Mouse (Mus musculus) neural tube, embryonic 15.5 days (tissue): ENCODE data around the gene Sox13. TPM values are rescaled to one million over a fixed set of nuclear protein-coding genes. Genes with fewer than 3 reads are reported as not detected.
A peak's percentile ranks its signal among the peaks of the same experiment; 100 is the strongest.

Source experiments
- ATAC-seq: fragments of 200-750 bp; cut with Nextera tagmentation; 2 replicates; pipeline ENCODE4 v1.8.0; 2017; ENCODE audit warnings: mild to moderate bottlenecking, moderate TSS enrichment, moderate library complexity; ENCODE audit not compliant: low FRiP score
- H3K27ac ChIP-seq: fragments of 300-500 bp; sonication (generic); replicated peaks from 2 replicates; pipeline ENCODE4 v1.5.1; 2015; ENCODE audit warnings: mild to moderate bottlenecking, inconsistent platforms
- H3K27me3 ChIP-seq: fragments of 300-500 bp; sonication (generic); replicated peaks from 2 replicates; pipeline ENCODE4 v1.6.1; 2015; ENCODE audit warnings: inconsistent platforms
- H3K36me3 ChIP-seq: fragments of 300-500 bp; sonication (generic); 2 replicates; pipeline ENCODE4 v1.6.1; 2015; ENCODE audit warnings: inconsistent platforms
- H3K4me1 ChIP-seq: fragments of 300-500 bp; sonication (generic); 2 replicates; pipeline ENCODE4 v1.6.1; 2015; ENCODE audit warnings: inconsistent platforms
- H3K4me2 ChIP-seq: fragments of 300-500 bp; sonication (generic); 2 replicates; pipeline ENCODE4 v1.6.1; 2015; ENCODE audit warnings: inconsistent platforms, mild to moderate bottlenecking, moderate library complexity
- H3K4me3 ChIP-seq: fragments of 300-500 bp; sonication (generic); replicated peaks from 2 replicates; pipeline ENCODE4 v1.5.1; 2015; ENCODE audit warnings: mild to moderate bottlenecking, inconsistent platforms
- H3K9ac ChIP-seq: fragments of 300-500 bp; sonication (generic); replicated peaks from 2 replicates; pipeline ENCODE4 v1.6.1; 2015; ENCODE audit warnings: mild to moderate bottlenecking, inconsistent platforms
- H3K9me3 ChIP-seq: fragments of 300-500 bp; sonication (generic); replicated peaks from 2 replicates; pipeline ENCODE4 v1.6.1; 2016; ENCODE audit warnings: inconsistent platforms
- WGBS: fragments of 180-500 bp; shearing (Covaris S2); methylation state at CpG from one replicate; pipeline ENCODE4 v1.1.7; 2015; ENCODE audit warnings: mixed read lengths; 5-methylcytosine and 5-hydroxymethylcytosine counted together
- polyA plus RNA-seq: library from polyadenylated mRNA; unstranded; fragments of >200 nt; fragmentation: Nextera tagmentation; extraction: Ambion mirVana; gene quantifications from 2 replicates; pipeline ENCODE4 v1.2.1, GENCODE M21; 2015

Gene Sox13
- 4.0 and 6.7 TPM in 2 replicates for polyA plus RNA-seq

DNA sequence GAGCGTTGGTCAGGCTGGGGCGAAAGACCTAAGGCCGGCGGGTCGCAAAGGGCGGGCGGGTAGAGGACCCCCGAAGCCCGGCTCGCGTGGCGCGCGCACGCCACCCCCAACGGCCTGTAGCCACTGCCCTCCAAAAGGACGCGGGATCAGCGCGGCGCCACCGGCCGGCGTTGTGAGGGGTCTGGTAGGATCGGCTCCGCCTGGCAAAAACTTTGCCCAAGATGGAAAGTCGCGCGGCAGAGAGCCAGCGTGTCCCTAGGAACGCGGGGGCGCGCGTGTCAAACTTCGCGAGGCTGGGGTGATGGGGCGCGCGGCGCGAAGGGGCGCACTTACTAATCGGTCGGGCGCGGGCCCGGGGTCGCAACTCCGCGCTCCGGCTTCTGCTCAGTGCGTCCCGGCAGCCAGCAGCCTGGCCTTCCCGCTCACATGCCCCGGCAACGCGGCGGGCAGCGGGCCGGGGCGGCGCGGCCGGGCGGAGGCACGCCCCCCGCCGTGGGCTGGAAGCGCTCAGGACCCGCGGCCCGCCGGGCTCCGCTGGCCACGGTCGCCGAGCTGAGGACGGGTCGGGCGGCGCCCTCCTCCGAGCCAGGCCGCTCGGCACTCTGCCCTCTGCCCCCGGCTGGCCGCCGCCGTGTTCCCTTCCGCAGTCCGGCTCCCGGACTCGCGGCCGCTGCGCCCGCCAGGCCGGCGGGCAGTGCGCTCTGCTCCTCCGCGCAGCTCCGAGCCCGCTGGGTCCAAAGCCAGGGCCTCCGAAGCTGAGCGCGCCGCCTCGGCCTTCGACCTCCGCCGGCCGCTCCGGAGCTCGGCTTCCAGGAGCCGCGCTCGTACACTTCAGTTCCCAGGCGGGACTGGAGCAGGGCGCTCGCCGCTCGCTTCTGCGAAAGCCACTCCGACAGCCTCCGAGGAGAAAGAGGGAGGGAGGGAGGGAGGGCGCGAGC is at the start of gene Sox13:
Gene Sox13, minus strand, starts transcription at position 835 of the 938 bp plus-strand sequence.
- peak; percentile 73 for ATAC-seq
- Histone ChIP-seq H3K27ac (peak within 1 kb of the TSS; percentile 84), H3K36me3 (no peaks in the 10 kb centered on the region), H3K27me3 (no peaks in the 10 kb centered on the region), H3K9me3 (no peaks in the 10 kb centered on the region), H3K4me3 (peak within 1 kb of the TSS; percentile 78), H3K4me1 (peaks cover 22% of the 10 kb centered on the region), H3K4me2 (peak within 1 kb of the TSS; percentile 100), H3K9ac (peak within 1 kb of the TSS; percentile 70)
- under 1% methylated on average over 96 of the region's 128 CpGs for WGBS

DNA sequence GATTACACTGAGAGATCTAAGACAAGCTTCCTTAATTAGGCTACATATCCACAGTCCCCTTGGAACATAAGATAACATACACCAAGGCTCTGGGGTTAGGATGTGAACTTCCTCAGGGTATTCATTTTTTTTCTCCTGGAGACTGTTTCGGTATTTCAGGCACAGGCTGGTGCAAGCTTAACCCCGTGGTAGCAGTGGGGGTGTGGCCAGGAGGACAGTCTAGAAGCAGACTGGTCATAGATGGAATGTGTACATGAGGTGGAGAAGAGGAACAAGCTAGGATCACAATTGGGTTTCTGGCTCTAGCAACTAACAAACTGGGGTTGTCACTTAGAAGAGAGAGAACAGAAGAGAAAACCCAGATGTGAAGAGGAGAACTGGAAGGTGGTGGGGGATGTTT is 47.4 kb upstream of the Sox13 start:
- H3K9ac ChIP-seq, result no peak overlapping the region
- H3K9me3 ChIP-seq, result no peaks in the 10 kb centered on the region
- ATAC-seq, result no peak
- H3K4me2 ChIP-seq, result no peak overlapping the region
- no peaks in the 10 kb centered on the region for H3K27me3 ChIP-seq
- 0 out of 2 replicates have a peak overlapping the region, but pooled peaks have one; percentile 33 for H3K27ac ChIP-seq
- H3K4me1 ChIP-seq, result peaks cover 7% of the 10 kb centered on the region
- WGBS, result 44% methylated on average over 2 of the region's 2 CpGs
- no peak overlapping the region for H3K4me3 ChIP-seq
- no peaks in the 10 kb centered on the region for H3K36me3 ChIP-seq

DNA sequence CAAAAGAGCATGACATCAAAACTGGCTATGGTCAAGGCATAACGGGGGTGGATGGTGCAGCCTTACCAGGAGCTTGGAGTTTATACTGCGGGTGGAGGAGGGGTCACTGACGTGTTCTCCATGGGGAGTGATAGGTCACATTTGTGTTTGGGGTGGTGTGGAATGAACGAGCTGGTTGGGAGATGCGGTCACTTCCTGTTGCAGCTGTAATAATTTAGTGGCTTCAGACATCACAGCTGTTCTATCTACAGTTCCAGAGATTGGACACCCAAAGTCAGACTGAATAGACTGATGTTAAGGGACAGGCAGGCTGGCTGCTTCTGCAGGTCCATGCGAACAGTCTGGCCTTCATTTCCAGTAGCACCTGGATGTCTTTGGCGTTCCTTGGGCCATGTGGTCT is 46.9 kb upstream of the Sox13 start:
- no peak for ATAC-seq
- no peak overlapping the region for H3K9ac ChIP-seq
- H3K27ac ChIP-seq, result 0 out of 2 replicates have a peak overlapping the region, but pooled peaks have one; percentile 33
- no peak overlapping the region for H3K4me2 ChIP-seq
- H3K27me3 ChIP-seq, result no peaks in the 10 kb centered on the region
- H3K9me3 ChIP-seq, result no peaks in the 10 kb centered on the region
- WGBS, result 75% methylated on average over 7 of the region's 7 CpGs
- H3K4me3 ChIP-seq, result no peak overlapping the region
- no peaks in the 10 kb centered on the region for H3K36me3 ChIP-seq
- H3K4me1 ChIP-seq, result peaks cover 7% of the 10 kb centered on the region

DNA sequence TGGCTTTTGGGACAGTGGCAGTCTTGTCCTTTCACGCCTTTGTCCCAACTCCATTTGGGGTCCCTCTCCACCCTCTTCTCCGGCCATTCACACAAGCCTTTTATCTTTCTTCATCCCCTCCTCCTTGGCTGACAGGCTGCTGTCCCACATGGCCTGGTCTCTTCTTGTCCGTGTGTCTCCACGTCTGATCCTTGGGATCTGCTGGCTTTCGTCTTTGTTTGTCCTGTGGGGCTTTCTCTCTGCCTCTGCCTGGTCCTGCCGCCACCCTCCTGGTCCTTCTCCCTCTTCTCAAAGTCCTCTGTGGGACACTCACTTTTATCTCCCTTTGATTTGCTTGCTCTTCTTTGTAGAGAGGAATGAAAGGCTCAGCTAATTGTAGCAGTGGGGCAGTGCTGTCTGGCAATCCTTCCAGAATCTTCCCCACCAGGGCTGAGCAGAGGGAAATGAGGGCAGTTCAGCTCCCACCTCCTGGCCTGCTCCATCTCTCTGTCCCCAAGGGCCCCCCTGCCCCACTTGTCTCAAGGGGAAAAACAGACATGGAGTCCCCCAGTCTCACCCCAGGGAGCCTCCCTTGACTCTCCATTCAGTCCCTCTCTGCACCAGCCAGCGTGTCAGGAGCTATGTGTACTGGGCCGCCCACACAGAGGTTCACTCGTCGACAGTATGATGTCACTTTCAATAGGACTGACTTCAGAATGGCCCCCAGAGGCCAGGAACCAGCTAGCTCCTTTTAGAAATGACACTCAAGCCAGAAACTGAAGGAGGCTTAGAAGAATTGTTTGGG is 46.3 kb upstream of the Sox13 start:
- 22% methylated on average over 10 of the region's 10 CpGs for WGBS
- H3K4me1 ChIP-seq, result peaks cover 7% of the 10 kb centered on the region
- no peaks in the 10 kb centered on the region for H3K36me3 ChIP-seq
- no peaks in the 10 kb centered on the region for H3K9me3 ChIP-seq
- no peak overlapping the region for H3K4me3 ChIP-seq
- H3K9ac ChIP-seq, result no peak overlapping the region
- no peak for ATAC-seq
- no peak overlapping the region for H3K4me2 ChIP-seq
- H3K27me3 ChIP-seq, result no peaks in the 10 kb centered on the region
- H3K27ac ChIP-seq, result 0 out of 2 replicates have a peak overlapping the region, but pooled peaks have one; percentile 19

DNA sequence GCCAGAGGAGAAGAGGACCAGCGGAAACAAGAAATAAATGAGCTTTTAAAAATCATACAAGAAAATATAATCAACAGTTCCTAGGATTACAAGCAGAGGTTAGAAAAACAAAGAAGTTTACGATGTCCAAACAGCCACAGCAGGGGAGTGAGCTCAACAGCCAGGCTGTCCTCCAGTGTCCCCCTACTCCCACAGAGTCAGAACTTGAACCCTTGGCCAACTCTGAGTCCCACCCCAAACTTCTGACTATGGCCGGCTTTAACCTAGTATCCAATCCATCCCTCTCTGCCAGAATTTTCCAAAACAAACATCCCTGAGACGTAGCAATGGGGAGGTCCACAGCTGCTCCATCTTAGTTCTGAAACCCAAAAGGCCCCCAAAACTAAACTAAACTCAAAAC is 45.0 kb upstream of the Sox13 start:
- no peak overlapping the region for H3K9ac ChIP-seq
- no peak overlapping the region for H3K4me2 ChIP-seq
- no peak overlapping the region for H3K27ac ChIP-seq
- no peaks in the 10 kb centered on the region for H3K36me3 ChIP-seq
- no peak for ATAC-seq
- H3K4me1 ChIP-seq, result peaks cover 7% of the 10 kb centered on the region
- H3K27me3 ChIP-seq, result no peaks in the 10 kb centered on the region
- 65% methylated on average over 4 of the region's 4 CpGs for WGBS
- H3K4me3 ChIP-seq, result no peak overlapping the region
- H3K9me3 ChIP-seq, result no peaks in the 10 kb centered on the region

DNA sequence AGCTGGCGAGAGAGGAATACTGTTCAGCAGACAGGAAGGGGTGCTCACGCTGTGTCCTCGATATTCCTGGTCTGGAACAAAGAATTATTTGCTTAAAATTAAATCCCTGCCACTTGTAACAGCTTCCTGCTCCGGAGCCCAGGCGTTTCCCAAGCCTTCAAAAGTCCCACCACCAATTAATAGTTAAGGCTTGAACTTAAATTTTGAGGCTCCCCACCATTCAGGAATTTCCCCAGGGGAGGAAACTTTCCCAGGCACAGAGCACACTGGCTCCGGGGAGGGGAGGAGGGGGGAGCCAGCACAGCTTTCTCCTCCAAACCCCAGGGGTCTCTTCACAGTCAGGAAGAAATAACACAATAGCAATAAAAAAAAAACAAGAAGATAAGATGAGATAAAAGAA is 44.6 kb upstream of the Sox13 start:
- no peak overlapping the region for H3K27ac ChIP-seq
- peaks cover 7% of the 10 kb centered on the region for H3K4me1 ChIP-seq
- no peaks in the 10 kb centered on the region for H3K9me3 ChIP-seq
- H3K4me3 ChIP-seq, result no peak overlapping the region
- H3K9ac ChIP-seq, result no peak overlapping the region
- no peak overlapping the region for H3K4me2 ChIP-seq
- no peak for ATAC-seq
- H3K36me3 ChIP-seq, result no peaks in the 10 kb centered on the region
- no peaks in the 10 kb centered on the region for H3K27me3 ChIP-seq
- WGBS, result 28% methylated on average over 6 of the region's 6 CpGs

DNA sequence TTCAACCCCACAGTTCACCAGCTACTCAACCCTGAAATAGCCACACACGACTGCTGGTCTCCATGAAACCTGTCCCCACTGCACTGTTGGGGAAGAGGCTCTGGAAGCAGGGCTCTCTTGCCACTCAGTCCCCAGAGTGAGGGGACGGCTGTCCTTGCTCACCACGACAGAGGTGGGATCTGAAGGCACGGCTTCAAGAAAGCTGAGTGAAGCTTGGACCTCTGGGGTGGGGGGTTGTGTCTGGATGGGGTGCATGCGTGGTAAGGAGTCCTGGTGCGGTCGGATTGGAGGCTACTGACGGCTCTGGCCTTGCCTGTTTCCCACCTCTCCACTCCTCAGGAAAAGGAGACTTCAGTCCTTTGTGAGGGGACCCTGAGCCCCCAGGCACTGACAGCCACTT is 43.7 kb upstream of the Sox13 start:
- H3K4me2 ChIP-seq, result no peak overlapping the region

DNA sequence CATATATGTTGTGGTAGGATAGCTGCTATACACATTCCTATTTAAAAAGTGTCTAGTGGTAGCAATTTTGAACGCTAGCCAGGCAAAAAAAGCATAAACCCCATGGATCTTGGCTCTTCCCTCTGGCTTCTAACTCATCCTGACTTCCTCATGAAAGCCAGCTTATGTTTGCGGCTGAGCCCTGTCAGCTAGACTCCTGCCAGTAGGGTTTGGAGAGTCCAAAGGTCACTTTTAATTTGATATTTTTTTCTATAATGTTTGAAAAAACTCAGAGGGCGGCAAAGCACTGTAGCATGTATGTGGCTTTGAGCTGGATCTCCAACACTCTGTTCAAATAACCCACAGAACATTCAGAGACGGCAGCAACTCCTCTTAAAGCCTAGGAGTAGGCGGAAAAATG is 39.0 kb upstream of the Sox13 start:
- H3K36me3 ChIP-seq, result no peaks in the 10 kb centered on the region
- no peak overlapping the region for H3K27ac ChIP-seq
- H3K4me2 ChIP-seq, result no peak overlapping the region
- H3K9ac ChIP-seq, result no peak overlapping the region
- no peak for ATAC-seq
- no peaks in the 10 kb centered on the region for H3K9me3 ChIP-seq
- no peak overlapping the region for H3K4me3 ChIP-seq
- H3K4me1 ChIP-seq, result no peaks in the 10 kb centered on the region
- no peaks in the 10 kb centered on the region for H3K27me3 ChIP-seq
- WGBS, result 94% methylated on average over 5 of the region's 5 CpGs

More for the DNA sequence above, 43.7 kb upstream of the Sox13 start:
- Histone ChIP-seq H3K36me3 (no peaks in the 10 kb centered on the region), H3K4me3 (no peak overlapping the region), H3K27me3 (no peaks in the 10 kb centered on the region), H3K9me3 (no peaks in the 10 kb centered on the region), H3K27ac (no peak overlapping the region), H3K9ac (no peak overlapping the region), H3K4me1 (peaks cover 7% of the 10 kb centered on the region)
- 75% methylated on average over 8 of the region's 8 CpGs for WGBS
- ATAC-seq, result no peak

DNA sequence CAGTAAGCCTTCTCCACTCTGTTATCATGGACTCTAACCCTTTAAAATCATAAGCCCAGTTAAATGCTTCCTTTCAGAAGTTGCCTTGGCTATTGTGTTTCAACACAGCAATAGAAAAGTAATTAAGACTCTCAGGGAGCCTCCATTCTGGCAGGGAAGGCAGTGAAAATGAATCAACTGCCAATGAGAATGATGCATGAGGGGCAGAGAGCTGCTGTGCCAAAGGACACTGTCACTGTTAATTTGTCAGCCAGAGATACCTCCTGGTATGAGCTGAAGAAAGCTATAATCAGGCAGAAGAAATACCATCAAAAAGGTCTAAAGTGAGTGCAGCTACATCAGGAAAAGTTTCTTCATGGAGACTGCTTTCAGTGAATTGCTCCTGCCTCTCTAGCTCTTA is 36.8 kb upstream of the Sox13 start:
- no peaks in the 10 kb centered on the region for H3K36me3 ChIP-seq
- H3K4me3 ChIP-seq, result no peak overlapping the region
- H3K27me3 ChIP-seq, result no peaks in the 10 kb centered on the region
- ATAC-seq, result no peak
- H3K4me2 ChIP-seq, result no peak overlapping the region
- no peaks in the 10 kb centered on the region for H3K4me1 ChIP-seq
- no peaks in the 10 kb centered on the region for H3K9me3 ChIP-seq
- no peak overlapping the region for H3K27ac ChIP-seq
- H3K9ac ChIP-seq, result no peak overlapping the region

DNA sequence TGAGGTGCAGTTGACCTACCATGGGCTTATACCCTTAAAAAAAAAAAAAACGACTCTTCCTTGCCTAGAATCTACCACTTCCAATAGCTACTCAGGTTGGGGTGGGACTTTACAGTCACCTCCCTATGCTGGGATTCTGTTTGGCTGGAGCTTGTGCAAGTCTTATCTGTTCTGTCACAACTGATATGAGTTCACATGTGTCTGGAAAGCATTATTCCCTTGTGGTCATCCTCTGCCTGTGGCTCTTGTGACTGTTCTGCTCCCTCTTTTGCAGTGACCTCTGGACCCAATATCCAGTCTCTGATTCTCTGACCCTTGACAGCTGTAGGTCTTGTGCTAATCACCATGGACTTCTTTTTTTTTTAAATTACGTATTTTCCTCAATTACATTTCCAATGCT is 31.9 kb upstream of the Sox13 start:
- no peak overlapping the region for H3K27ac ChIP-seq
- no peaks in the 10 kb centered on the region for H3K9me3 ChIP-seq
- H3K4me2 ChIP-seq, result no peak overlapping the region
- ATAC-seq, result no peak
- H3K27me3 ChIP-seq, result no peaks in the 10 kb centered on the region
- no peak overlapping the region for H3K4me3 ChIP-seq
- no peaks in the 10 kb centered on the region for H3K36me3 ChIP-seq
- no peak overlapping the region for H3K9ac ChIP-seq
- WGBS, result 76% methylated on average over 2 of the region's 2 CpGs
- no peaks in the 10 kb centered on the region for H3K4me1 ChIP-seq

DNA sequence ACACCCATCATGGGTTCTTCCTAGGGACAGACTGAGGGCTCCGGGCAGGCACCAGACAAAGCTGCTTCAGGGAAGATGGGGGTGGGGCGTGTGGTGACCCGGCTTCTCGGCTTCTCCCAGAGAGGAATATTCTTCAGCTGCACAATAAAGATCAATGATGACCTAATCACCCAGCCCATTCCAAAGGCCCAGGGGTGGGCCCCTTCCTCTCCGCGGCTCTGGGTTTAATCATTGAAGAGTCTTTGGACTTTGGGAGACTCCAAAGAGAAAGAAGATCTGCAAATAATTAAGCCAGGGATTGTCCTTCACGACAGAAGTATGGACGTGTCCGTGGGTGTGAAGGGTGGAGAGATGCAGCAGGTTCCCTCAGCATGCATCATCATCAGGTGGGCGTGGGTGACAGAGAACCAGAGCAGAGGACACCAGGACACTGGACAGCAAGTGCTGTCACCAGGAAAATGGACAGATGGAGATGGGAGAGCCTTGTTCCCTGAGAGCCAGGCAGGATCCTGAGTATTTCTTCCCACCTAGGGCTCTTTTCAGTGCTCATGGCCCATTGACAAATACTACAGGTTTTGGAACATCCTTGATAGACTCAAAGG is 28.5 kb upstream of the Sox13 start:
- H3K36me3 ChIP-seq, result no peaks in the 10 kb centered on the region
- no peak for ATAC-seq
- WGBS, result 18% methylated on average over 9 of the region's 10 CpGs

More for the DNA sequence above, 28.5 kb upstream of the Sox13 start:
- Histone ChIP-seq H3K27ac (no peak overlapping the region), H3K27me3 (no peaks in the 10 kb centered on the region), H3K4me1 (peaks cover 7% of the 10 kb centered on the region; the same call in 1 of the 2 replicates), H3K9ac (no peak overlapping the region), H3K9me3 (no peaks in the 10 kb centered on the region), H3K4me2 (no peak overlapping the region), H3K4me3 (no peak overlapping the region)
